Mouse (Mus musculus) brain, embryonic 18.5 days (tissue): ENCODE data around the gene Gstm6.
"Not testable (repeated sequence)": the region's sequence is repeated elsewhere in the genome, so short reads cannot be mapped to it uniquely, and the experiment has no call there.

ENCODE experiments used
- DNase-seq: peaks from one replicate; pipeline ENCODE4 v3.0.0-alpha.2; 2012; ENCODE audit warnings: low read depth, low spot score

Gstm6 gene

DNA sequence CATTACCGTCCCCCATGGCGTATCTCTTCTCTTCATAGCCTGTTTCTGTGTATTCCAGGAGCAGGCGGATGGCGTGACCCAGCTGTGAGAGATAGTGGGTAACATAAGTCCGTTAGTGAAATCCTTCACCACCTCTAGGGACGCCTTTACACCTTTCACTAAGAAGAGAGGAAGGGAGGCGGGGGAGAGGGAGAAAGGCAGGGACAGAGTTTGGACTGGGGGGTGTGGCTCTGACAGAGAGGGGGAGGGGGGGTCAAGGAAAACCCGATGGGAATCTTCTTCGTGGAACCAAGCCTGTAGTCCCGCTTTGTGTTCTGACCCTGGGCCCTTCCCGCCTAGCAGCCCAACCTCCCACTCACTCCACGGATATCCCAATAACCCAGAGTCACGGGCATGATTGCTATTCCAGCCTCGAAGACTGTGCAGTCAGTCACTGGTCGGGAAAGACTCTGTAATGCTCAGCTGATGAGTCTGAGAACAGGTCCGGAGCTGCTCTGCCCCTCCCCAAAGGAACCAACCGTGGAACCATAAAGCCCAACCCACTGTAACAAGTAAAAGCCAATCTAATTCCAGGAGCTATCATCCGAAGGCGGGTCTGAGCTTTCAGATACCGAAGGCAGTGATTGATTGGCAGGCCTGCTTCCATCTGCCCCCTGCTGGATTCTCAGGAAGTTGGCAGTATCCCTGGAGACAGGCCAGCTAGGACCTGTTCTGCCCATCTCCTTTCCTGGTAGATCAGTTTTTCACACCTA lies at the start of gene Gstm6:
Gene Gstm6 (minus strand): TSS at position 511 of the 752 bp plus-strand sequence.
- DNase-seq, result peak; percentile 69

DNA sequence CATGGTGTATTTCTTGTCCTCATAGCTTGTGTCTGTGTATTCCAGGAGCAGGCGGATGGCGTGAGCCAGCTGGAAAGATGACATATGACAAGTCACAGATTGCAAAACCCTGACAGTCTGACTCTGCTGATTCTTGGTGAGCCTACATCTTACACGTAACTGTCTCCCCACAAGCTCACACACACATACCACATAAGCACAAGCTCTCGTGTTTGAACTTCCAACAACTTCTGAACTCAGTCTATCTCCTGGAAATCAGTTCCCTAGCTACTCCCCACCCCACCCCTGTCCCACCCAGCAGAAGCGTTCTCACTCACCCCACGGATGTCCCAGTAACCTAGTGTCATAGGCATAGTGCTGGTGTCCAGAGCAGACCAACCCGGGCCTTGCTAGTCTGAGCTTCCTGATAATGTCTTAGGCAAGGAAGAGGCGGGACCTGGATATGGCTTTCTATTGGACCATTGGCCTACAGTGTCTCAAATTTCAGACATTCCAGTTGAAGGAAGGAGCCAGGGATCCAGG lies 42.6 kb upstream of the Gstm6 start, which contains the start of gene Gstm2:
Gene Gstm2 (minus strand): TSS at position 413 of the 522 bp plus-strand sequence.
- DNase-seq, result no peak

DNA sequence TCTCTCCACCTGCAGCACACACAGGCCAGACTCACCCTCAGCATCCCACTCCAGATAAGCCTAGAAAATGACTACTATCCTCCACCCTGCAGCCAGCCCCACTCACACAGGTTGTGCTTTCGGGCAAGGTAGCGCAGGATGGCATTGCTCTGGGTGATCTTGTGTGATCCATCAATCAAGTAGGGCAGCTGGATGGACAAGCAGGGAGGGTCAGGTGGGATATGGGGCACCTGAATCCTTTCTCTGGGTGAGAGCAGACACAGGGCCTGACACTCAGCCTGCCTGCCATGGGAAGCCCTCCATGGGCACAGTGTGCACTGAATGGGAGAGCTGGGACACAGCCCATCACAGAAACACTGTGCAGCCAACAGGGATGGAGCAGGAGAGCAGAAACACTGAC lies 41.6 kb upstream of the Gstm6 start:
- not testable (repeated sequence) for DNase-seq

DNA sequence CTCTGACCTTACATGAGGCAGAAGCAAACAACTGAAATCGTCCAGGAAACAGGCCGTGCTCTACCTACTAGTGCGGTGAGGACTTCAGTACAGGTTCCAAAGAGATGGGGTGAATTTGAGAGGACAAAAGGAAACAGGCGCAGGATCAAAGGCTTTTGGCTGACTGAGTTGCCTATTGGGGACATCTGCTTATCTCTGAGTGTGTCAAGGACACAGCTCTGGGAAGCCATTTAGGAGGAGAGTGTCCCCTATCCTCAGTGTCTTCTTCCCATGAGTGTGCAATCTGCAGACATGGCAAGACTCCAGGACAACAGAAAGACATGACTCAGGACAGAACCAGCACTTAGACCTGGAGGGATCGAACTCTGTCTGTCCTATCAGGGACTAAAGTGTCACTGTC lies 40.9 kb upstream of the Gstm6 start:
- DNase-seq, result no peak

DNA sequence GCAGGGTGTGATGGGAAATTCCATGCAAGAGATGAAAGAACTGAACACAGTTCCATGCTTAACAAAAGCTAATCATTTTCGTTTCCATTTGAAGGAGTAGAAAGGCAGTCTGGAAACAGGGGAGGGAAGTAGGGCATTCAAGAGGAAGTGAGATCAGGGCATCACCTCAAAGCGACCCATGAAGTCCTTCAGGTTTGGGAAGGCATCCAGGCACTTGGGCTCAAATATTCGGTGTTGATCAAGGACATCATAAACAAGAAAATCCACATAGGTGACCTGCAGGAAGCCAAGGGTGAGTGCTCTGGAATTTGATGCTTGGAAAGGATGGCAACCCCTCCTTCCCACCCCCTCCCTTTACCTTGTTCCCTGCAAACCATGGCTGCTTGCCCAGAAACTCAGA lies 40.2 kb upstream of the Gstm6 start:
- DNase-seq, result no peak

DNA sequence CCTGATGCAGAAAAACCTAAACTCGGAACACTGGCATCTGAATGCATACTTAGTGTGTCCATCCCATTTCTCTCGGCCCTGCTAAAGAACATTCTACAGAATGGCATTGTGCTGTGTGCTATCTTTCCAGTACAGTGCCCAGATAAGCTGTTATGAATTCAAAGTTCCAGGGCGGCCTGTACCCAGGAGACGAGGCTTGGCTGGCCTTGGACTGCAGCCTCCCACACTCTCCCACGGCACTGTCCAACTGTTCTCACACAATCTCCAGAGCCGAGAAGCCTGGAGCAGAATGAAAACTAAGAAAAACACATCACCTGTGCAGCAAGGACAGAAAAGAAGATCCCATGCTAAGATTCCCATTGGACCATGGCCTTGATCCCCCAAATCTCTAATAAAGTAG lies 39.2 kb upstream of the Gstm6 start:
- DNase-seq, result no peak

DNA sequence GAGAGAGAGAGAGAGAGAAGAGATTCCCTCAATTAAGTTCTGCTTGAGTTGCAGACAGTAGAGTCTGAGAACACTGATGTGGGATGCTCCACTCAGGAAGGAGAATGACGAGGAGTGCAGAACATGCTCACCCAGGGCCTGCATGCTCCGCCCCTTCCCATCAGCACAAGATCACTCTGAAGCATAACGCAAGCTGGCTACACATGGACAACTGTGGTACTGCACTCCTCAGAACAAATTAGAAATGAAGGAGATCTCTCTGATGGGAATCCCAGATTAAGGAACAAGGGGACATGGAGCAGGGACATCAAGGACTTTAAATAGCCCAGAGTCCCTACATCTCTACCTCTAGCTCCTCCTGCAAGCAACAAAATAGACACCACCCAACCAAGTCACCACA lies 37.7 kb upstream of the Gstm6 start:
- DNase-seq, result no peak

DNA sequence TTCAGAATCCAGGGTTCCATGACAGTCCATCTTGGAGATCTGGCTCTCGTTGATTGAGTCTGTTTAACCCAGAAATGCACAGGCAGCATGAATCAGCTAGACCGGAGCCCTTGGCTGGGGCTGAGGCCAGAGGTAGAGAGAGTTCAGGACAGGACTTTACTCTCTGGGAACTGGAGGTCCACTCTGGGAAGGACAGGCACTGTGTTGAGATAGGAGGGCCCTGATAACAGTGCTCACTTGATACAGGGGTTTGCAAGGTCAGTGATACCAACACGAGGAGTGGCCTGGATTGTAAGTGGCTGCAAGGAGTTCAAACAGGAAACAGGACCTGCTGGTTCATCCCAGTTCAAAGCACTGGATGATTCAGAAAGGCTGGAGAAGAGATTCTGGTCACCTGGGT lies 34.1 kb upstream of the Gstm6 start:
- DNase-seq, result no peak

DNA sequence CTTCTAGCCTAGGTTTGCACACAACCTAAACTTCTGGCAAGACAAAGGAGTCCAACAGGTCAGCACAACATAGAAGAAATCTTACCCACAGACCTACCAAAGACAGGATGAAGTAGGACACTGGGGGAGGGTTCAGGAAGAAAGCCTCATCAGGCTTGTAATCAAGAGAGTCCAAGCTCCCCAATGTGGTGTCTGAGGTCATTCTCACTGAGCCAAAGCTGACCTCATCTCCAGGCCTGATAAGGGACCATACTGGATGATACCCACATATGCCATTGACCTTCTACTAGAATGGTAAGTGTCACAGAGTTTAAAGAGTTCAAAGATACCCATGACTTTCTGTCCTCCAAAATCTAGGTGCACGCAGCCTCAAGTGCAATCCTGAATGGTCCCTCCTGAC lies 30.7 kb upstream of the Gstm6 start:
- no peak for DNase-seq

DNA sequence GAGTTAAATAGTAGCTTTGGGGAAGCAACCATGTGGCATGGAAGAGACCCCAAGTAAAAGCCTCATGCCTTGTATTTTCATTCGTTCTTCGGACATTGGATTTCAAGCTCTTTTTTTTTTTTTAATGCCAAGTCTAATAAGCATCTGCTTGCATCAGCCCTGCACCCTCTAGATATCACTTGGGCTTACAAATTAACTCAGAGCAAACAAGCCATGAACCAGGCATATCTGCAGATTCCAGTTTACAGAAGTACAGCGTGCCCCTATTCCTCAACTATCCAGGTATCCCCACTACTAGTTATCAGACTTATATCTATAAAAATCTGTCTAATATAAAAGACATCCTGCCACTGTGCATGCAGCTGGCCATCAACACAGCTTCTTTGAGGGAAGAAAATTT lies 28.5 kb upstream of the Gstm6 start:
- DNase-seq, result no peak

DNA sequence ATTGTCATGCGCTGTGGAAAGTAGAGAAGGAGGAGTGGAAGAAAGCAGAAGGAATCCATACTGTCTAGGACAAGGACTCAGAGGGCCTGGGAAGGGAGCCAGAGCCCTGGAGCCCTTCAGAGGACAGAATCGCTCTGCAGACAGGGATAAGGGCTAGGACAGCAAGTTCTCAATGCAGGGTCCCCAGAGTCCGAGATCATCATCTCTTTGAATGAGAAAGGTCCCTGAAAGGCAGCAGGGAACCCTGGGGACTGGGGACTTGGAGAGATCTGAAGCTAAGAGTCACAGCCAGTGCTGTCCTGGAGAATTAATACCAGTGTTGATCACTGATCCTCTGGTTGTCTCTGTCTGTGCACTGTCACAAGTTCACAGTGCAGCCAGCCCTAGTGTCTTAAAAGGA lies 27.6 kb upstream of the Gstm6 start:
- not testable (repeated sequence) for DNase-seq

DNA sequence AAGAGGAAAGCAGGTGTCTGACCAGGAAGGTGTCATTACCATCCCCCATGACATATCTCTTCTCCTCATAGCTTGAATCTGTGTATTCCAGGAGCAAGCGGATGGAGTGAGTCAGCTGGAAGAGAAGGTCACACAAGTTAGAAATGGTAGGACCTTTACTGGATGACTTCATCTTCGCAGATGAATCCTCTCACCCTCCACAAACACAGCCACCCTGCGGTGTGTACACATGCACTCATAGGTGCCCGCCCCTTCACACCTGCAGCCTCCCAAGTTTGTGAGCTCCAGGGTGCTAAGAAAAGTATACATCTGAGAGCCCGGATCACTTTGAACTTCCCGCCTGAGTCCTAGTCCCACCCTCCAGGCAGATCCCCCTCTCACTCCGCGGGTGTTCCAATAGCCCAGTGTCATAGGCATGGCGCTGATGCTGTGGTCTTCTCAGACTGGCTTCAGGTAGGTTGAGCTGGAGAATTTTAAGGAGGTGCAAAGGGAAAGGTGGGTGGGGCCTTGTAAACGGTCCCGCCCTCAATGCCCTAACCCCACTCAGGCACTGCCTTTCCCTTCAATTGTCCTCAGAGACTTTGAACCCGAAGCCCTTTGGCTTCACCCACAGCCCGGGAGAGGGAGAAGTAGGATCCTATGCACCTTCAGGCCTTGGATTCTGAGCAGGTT lies 25.3 kb upstream of the Gstm6 start, which contains the start of gene Gstm3:
Gene Gstm3 (minus strand): TSS at position 560 of the 672 bp plus-strand sequence.
- no peak for DNase-seq

DNA sequence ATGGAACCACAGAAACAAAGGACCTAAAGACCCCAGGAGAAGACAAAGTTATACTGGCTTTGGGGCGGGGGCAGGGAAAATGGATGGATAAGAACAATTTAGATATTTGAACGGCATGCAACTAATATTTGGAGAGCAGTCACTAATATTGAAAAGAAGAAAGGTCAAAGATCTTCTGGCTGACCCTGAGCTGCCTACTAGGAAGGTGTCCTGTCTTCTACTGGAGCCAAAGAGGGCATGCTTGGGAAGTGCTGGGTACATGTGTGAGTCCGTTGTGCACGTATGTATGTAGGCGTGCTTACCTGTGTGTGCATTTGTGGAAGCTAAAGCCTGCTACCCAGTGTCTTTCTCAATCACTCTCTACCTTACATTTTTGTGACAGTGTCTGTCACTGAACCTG lies 23.1 kb upstream of the Gstm6 start:
- DNase-seq, result no peak

DNA sequence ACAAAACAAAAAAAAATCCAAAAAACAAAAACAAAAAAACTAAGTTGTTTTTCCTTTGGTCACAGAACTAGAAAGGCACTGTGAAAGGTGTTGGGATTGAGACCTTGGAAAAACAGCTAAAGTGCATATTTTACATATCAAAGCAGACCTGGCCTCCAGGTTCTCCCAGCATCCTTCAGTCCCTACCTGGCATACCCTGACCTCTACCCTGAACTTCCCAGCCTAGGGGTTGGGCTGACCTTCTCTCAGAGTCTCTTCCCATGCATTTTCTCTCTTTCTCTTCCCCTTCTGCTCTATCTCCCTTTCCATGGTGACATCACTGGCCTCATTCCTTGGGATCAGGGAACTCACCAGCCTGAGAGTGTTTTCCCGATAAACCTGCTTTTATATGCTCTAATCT lies 22.0 kb upstream of the Gstm6 start:
- DNase-seq, result no peak

DNA sequence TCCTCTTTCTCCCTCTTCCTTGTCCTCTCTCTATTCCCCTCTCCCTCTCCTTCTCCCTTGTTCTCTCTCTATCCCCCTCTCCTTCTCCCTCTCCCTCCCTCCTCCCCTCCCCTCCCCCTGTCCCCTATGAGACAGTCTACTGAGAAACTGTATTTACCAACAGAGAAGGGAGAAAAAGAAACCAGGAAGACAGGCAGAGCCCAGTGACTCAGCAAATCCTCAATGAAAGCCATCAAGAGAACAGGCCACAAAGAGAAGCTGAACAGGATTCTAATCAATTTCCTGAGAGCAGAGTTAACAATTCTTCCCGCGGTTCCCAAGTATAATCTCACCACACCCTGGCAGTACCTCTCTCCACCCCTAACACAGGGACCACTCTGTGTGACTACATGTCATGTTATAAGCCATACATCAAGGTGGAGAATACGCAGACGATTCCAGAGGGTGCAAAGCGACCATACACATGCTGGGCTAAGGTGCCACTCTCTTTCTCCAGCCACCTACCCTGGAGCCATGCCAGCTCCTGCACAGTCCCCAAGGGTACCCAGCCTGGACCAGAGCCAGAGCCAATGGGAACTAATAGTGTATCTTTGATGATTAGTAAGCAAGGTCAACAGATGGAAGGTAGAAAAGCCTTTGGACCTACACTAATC lies 21.2 kb upstream of the Gstm6 start:
- no peak for DNase-seq

DNA sequence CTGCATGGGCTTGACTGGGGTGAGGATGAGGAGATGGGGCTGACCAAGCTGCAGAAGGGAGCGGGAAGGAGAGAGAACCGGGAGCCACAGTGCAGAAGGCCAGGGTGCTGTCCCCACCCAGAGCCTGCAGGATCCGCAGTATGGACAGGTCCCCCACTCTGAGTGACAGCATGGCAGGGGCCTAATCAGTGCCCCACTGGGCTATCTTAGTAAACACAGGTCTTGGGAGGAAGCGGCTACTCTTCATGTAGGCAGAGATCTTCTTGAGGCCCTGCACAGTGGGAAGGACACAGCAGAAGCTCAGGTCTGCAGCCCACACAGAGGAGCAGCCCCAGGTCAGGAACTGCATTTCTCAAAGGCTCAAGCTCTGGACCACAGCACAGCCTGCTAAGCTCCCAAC lies 20.5 kb upstream of the Gstm6 start:
- no peak for DNase-seq

DNA sequence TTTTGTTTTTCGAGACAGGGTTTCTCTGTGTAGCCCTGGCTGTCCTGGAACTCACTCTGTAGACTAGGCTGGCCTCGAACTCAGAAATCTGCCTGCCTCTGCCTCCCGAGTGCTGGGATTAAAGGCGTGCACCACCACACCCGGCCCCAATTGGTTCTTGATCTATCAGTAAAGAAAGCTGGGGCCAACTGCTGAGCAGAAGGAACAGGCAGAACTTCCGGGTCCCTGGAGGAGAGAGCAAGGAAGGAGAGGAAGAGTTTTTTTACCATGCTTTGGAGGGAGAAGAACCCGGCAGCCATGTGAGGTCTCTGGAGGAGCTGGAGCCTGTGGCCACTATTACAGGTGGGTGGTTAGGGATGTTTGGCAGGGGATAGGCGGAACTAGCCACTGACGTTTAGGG lies 11.7 kb upstream of the Gstm6 start:
- DNase-seq, result not testable (repeated sequence)

DNA sequence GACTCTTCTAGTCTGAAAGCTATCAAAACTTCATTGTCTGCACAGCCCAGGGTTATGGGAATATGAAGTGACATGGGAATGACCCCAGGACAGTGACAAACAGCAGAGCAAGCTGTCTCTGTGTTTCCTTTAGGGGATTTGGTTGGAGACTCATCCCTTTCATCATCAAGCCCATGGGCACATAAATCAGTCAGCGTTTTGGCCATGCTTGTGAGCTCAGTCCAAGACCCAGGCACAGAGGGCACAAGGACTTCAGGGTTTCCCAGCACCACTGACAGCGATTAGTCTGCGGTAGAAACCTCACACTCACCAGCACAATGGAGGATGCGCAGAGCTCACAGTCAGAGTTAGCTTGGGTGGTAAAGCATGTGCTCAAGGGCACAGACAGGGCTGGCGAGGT lies 10.4 kb upstream of the Gstm6 start:
- DNase-seq, result no peak

DNA sequence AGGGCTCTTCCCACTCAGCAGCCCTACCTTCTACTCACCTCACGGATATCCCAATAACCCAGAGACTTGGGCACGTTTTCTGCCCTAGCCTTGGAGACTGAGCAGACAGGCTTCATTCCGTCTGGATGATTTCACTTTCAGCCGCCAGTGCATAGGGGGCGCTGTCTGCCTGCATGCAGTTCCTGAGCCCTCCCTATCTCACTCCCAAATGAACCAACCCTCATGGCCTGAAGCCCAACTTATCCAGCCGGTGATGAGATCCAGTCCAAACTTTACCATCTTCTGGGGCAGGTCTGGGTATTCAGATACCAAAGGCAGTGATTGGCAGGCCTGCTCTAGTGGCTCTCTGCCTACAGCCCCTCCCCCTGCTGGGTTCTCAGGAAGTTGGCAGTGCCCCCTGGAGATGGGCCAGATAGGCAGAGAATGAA lies 9.8 kb upstream of the Gstm6 start:
- DNase-seq, result no peak

DNA sequence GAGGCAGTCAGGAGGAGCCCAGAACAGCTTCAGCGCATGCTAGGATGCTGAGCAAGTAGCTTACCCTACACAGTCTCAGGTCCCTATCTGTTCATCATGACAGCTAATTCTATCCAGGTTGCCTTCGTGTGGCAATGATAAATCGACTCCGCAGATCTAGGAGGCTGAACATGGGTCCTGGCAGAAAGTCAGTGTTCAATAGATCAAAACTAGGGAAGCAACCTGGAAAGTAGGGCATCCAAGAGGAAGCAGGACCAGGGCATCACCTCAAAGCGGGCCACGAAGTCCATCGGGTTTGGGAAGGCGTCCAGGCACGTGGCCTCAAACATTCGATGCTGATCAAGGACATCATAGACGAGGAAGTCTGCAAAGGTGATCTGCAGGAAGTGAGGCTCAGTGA lies 7.0 kb upstream of the Gstm6 start:
- no peak for DNase-seq

DNA sequence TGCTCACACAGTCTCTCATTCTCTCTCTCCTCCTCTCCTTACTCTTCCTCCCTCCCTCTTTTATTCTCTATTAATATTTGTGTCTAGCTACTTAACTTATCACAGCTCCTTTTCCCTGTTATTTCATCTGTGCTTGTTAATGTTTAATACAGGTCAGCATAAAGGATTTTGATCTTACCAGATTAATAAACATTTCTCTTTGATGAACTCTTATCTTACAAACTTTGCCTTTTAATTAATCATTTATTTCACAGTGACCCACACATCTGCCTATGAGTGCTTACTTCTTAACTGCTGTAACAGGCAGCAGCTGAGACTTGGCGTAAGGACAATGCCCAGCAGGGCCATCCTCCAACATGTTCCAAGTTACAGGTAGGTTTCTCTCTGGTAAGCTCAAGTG lies 5.9 kb upstream of the Gstm6 start:
- DNase-seq, result not testable (repeated sequence)

DNA sequence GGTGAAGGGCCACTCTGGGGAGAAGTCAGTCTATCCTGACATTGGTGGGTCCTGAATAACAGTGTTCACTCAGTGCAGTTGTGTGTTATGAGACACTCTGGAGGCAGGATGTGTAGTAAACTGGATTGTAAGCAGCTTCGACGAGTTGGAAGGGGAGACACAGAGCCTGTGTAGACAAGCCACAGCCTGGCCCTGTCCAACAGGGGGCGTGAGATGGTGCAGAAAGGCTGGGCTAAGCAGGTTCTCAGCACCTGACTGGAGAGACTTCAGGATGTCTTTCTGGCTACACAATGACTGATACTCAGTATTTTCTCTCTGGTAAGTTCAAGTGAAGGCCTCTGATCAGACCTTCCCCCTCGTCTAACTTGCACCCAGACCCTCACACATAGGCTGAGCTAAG lies 2.2 kb upstream of the Gstm6 start:
- no peak for DNase-seq
